Mouse (Mus musculus) G1E (cell line): ENCODE results near the gene Cep135. TPM values are rescaled to one million over a fixed set of nuclear protein-coding genes. Genes with fewer than 3 reads are reported as not detected.

Experiments used
- ATAC-seq: 2 replicates; pipeline ENCODE4 v1.8.0; 2016; ENCODE audit warnings: mild to moderate bottlenecking; ENCODE audit not compliant: insufficient number of reproducible peaks, poor library complexity, low FRiP score, severe bottlenecking; ENCODE audit errors: extremely low read depth
- DNase-seq: peaks from one replicate; pipeline ENCODE4 v3.0.0; 2012; ENCODE audit warnings: low spot score
- H3K27me3 ChIP-seq: 2 replicates; pipeline ENCODE4 v1.6.1; 2012; ENCODE audit warnings: mild to moderate bottlenecking, low read length, inconsistent platforms; ENCODE audit not compliant: insufficient read depth
- H3K36me3 ChIP-seq: replicated peaks from 2 replicates; pipeline ENCODE3; 2012; ENCODE audit warnings: mild to moderate bottlenecking, inconsistent platforms
- H3K4me1 ChIP-seq: 2 replicates; pipeline ENCODE4 v1.6.1; 2012; ENCODE audit warnings: low read depth, low read length, inconsistent platforms, mixed read lengths; ENCODE audit not compliant: insufficient read depth
- H3K4me3 ChIP-seq: 2 replicates; pipeline ENCODE4 v1.5.1; 2012; ENCODE audit warnings: low read depth, mild to moderate bottlenecking, inconsistent platforms, low read length, moderate library complexity, mixed read lengths
- H3K9me3 ChIP-seq: replicated peaks from 2 replicates; pipeline ENCODE4 v1.6.1; 2012; ENCODE audit warnings: inconsistent platforms
- CTCF ChIP-seq: IDR thresholded peaks from 2 replicates; pipeline ENCODE4 v1.5.1; 2012; ENCODE audit warnings: low read depth, low read length, inconsistent platforms, mixed read lengths
- GATA1 ChIP-seq: IDR thresholded peaks from 2 replicates; pipeline ENCODE4 v1.6.1; 2012; ENCODE audit warnings: borderline replicate concordance, low read length, inconsistent platforms, mixed read lengths
- GATA2 ChIP-seq: IDR thresholded peaks from 2 replicates; pipeline ENCODE4 v1.6.1; 2012; ENCODE audit warnings: low read depth, low read length, inconsistent platforms, borderline replicate concordance
- POLR2AphosphoS5 ChIP-seq: IDR thresholded peaks from 2 replicates; pipeline ENCODE4 v1.6.1; 2012; ENCODE audit warnings: low read depth, low read length, inconsistent platforms; ENCODE audit not compliant: insufficient replicate concordance
- TAL1 ChIP-seq: conservative IDR thresholded peaks from 2 replicates; pipeline ENCODE4 v1.6.1; 2012; ENCODE audit warnings: low read depth, low read length, inconsistent platforms, mixed read lengths
- polyA plus RNA-seq: library from polyadenylated mRNA; stranded (reverse); fragments of >175 nt; gene quantifications from 2 replicates; pipeline ENCODE4 v1.2.3, GENCODE M21; 2012
- total RNA-seq, 2 experiments: library from RNA; stranded (forward) in 1 of 2; stranded (reverse) in 1 of 2; fragments of 200-1000 nt in 1 of 2; fragments of >200 nt in 1 of 2; fragmentation: Nextera tagmentation in 1 of 2; gene quantifications; 2 replicates each; pipeline ENCODE4 v1.2.3; 2014 to 2017

Gene Cep135
- total and polyA plus RNA-seq, 3 experiments: 3.6 to 21.4 (median 21.4) TPM

- Histone ChIP-seq H3K27me3 (no peaks in the 10 kb centered on the region), H3K9me3 (no peaks in the 10 kb centered on the region), H3K36me3 (peaks cover 92% of the 10 kb centered on the region), H3K4me3 (no peak overlapping the region), H3K4me1 (no peaks in the 10 kb centered on the region)
- DNase-seq (no peak), ATAC-seq (no peak)
- TF ChIP-seq POLR2AphosphoS5 (no peak), TAL1 (no peak), CTCF (no peak), GATA2 (no peak), GATA1 (no peak)
Observed at GRCm38 (mm10) chr5:76612867-76613499, 24.5 kb downstream of the Cep135 start.

GRCm38 (mm10) chr5:76615276-76615675 is 26.8 kb downstream of the Cep135 start:
- ATAC-seq (no peak), DNase-seq (no peak)
- Histone ChIP-seq H3K4me1 (no peaks in the 10 kb centered on the region), H3K4me3 (no peak overlapping the region), H3K27me3 (no peaks in the 10 kb centered on the region), H3K36me3 (peaks cover 92% of the 10 kb centered on the region), H3K9me3 (no peaks in the 10 kb centered on the region)
- TF ChIP-seq CTCF (no peak), GATA1 (no peak), POLR2AphosphoS5 (no peak)

- ATAC-seq (no peak), DNase-seq (no peak)
- peaks cover 89% of the 10 kb centered on the region for H3K36me3 ChIP-seq
- no peaks in the 10 kb centered on the region for H3K4me1 ChIP-seq
- H3K27me3 ChIP-seq: no peaks in the 10 kb centered on the region
- no peak overlapping the region for H3K4me3 ChIP-seq
- no peak for TF ChIP-seq GATA2
- TF ChIP-seq CTCF: no peak
- no peaks in the 10 kb centered on the region for H3K9me3 ChIP-seq
Observed at GRCm38 (mm10) chr5:76616196-76616747, 27.8 kb downstream of the Cep135 start.

- Histone ChIP-seq H3K9me3 (no peaks in the 10 kb centered on the region), H3K27me3 (no peaks in the 10 kb centered on the region), H3K36me3 (peaks cover 86% of the 10 kb centered on the region), H3K4me1 (no peaks in the 10 kb centered on the region), H3K4me3 (no peak overlapping the region)
- no peak for TF ChIP-seq POLR2AphosphoS5
- TF ChIP-seq TAL1: no peak
- no peak for TF ChIP-seq GATA2
- no peak for TF ChIP-seq CTCF
- no peak for DNase-seq
- no peak for ATAC-seq
Observed at GRCm38 (mm10) chr5:76618750-76619149, 30.3 kb downstream of the Cep135 start.

- H3K36me3 ChIP-seq: peaks cover 81% of the 10 kb centered on the region
- TF ChIP-seq GATA2: no peak
- TF ChIP-seq GATA1: no peak
- no peak for TF ChIP-seq POLR2AphosphoS5
- TF ChIP-seq CTCF: no peak
- no peak for TF ChIP-seq TAL1
- H3K4me1 ChIP-seq: peaks cover 13% of the 10 kb centered on the region
- no peak for DNase-seq
- H3K4me3 ChIP-seq: no peak overlapping the region
- no peaks in the 10 kb centered on the region for H3K27me3 ChIP-seq
- H3K9me3 ChIP-seq: no peaks in the 10 kb centered on the region
- ATAC-seq: no peak
Observed at GRCm38 (mm10) chr5:76623759-76624158, 35.3 kb downstream of the Cep135 start.

- no peaks in the 10 kb centered on the region for H3K27me3 ChIP-seq
- peaks cover 13% of the 10 kb centered on the region for H3K4me1 ChIP-seq
- DNase-seq (no peak), ATAC-seq (peak; percentile 57)
- peak; percentile 54 for TF ChIP-seq TAL1
- TF ChIP-seq GATA1: no peak
- H3K9me3 ChIP-seq: no peaks in the 10 kb centered on the region
- peaks cover 84% of the 10 kb centered on the region for H3K36me3 ChIP-seq
- H3K4me3 ChIP-seq: no peak overlapping the region
Observed at GRCm38 (mm10) chr5:76627770-76628169, 39.3 kb downstream of the Cep135 start.

- ATAC-seq (no peak), DNase-seq (no peak)
- TF ChIP-seq TAL1: no peak
- no peak for TF ChIP-seq GATA2
- no peak for TF ChIP-seq GATA1
- TF ChIP-seq CTCF: no peak
- TF ChIP-seq POLR2AphosphoS5: no peak
- Histone ChIP-seq H3K4me1 (no peaks in the 10 kb centered on the region), H3K27me3 (no peaks in the 10 kb centered on the region), H3K9me3 (no peaks in the 10 kb centered on the region), H3K36me3 (peaks cover 85% of the 10 kb centered on the region), H3K4me3 (no peak overlapping the region)
Observed at GRCm38 (mm10) chr5:76634012-76634411, 45.5 kb downstream of the Cep135 start.
